Mouse (Mus musculus) activated CD4-positive, CD25-positive, alpha-beta regulatory T cell (primary cell): ENCODE results near the gene Foxk2. TPM values are rescaled to one million over a fixed set of nuclear protein-coding genes. Genes with fewer than 3 reads are reported as not detected.

Experiments
- polyA plus RNA-seq, 2 experiments: library from polyadenylated mRNA; unstranded; fragments of 100-300 nt; shearing (Covaris generic); gene quantifications; one replicate each; pipeline ENCODE4 v1.2.1; 2017

The Foxk2 gene
- polyA plus RNA-seq = 10 to 100 TPM; 12.8 to 15.0 TPM

DNA sequence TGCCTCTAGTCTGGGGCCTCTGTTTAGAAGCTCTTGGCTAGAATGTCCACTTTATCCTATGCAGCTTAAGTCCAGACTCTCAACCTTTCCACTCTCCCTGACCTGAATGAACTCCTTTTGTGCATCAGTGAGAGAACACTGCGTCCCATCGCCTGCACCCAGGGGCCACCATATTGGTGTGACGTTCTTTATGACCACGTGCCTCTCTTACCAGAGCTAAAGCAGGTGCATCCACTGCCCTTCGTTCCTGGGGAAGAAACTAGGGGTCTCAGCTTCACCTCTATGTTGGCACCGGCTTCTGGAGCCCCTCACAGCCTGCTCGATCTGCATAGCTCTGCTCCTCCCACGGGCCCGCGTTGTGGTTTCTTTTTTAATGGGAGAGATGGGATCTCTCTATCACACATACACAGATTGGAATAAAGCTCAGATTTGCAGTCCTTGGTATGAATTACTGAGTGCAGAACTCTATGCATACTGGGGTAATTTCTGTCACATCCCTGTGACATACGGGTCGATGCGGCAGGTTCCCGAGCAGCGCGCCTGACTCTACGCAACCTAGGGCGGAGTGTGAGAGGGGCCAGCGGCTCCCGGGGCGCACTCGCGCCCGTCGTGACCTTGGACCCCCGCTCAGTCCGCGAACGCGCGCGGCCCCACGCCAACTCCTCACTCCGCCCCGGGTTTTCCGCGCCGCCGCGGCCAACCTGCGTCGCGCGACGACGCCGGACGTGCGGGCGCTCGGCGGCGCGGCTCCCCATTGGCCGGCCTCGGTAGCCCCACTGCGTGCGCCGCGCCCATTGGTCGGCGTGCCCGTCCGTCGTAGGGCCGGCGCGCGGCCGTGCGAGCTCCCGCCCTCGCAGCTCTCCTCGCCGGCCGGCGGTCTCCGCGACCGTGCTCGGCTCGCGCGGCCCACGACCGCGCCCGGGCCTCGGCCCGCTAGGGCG is at the start of gene Foxk2:
Gene Foxk2, plus strand, starts transcription at position 831 of the 941 bp plus-strand sequence.

DNA sequence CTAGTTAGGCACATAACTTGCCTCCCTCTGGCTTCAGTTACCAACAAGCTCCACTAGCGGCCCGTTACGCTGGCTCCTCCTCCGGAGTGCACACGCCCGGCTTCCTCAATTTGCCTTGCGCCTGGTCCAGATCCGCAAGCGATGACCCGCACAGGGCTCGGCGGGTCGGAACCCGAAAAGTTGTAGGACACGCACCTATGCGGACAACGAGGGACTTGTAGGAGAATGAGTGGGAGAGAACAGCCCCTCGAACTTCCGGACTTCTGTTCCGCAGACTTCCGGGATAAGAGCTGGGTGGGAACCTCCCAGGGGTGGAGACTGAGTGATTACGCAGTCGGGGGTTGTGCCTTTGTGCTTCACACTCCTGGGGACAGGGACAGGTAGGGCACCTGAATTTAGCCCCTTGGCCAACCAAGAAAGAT is 30.8 kb upstream of the Foxk2 start, which contains the start of gene Cybc1:
Gene Cybc1, minus strand, starts transcription at position 305 of the 422 bp plus-strand sequence.

DNA sequence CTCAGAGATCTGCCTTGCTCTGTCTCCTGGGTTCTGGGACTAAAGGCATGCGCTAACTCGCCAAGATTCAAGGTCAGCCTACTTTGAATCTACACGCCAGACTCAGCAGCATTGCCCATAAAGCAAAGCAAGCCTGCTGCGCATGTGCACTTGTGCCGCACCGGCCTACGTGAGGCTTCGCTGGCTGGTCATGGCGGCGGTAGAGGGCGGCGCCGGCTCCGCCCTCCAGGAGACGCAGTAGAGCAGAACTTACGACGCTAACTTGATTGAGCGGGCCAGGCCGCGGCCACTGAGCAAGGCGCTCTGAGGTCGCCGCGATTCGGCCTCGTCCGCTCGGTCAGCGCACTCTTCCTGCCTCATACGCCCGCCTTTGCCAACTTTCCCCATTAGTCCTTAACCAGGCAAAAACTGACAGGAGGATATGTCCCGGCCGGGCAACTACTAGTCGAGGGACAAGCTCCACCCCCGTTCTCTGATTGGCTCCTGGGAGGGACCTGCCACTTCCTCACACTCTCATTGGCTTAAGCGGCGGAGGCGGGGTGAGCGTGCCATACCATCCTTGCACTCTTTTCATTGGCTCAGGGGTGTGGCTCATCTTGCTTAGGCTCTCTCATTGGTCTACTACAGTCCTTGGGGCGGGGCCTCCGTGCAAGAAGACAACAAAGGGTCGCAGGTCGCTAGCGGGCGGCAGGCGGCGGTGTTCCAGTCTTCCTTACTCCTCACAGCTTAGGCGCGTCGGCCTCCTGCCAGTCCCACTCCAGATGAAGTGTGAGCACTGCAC is 23.0 kb upstream of the Foxk2 start, which contains the start of gene Narf:
Gene Narf, plus strand, starts transcription at position 690 of the 781 bp plus-strand sequence.

DNA sequence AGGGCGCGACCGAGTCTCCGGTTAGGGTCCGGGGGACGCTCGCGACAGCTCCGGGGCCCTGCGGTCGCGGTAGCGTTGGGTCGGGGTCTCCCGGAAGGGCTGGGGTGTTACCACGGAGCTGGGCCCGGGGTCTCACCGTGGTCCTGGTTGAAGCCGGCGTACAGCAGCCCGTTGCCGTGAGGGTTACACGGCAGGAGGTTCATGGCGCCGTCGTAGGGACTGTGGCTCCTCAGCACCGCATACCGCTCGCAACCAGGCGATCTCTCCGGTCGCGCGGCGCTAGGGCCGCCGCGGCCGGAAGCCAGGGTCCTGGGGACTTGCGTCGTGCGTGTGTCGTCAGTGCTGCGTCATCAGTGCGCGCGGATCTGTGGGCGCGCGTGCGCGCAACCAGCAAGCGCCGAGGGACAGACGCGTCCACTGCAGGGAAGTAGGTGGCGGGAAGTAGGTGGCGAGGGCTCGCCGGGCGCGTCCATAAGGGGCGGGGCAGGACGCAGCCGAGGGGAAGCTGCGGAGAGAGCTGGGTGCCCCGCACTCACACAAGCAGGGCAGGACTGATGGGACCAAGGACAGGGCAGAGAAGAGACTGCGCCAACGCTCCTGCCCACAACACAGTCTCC is 94.4 kb downstream of the Foxk2 start, which contains the start of gene Wdr45b:
Gene Wdr45b, minus strand, starts transcription at position 355 of the 617 bp plus-strand sequence.

Other genes starting within 250 kb of the Foxk2 start
- gene Cd7, start 220.6 kb upstream of the Foxk2 start, polyA plus RNA-seq = 100 to 1,000 TPM; 102 to 189 TPM
- gene Sectm1b, start 196.4 kb upstream of the Foxk2 start, polyA plus RNA-seq = not detected
- gene Sectm1a, start 178.8 kb upstream of the Foxk2 start, polyA plus RNA-seq = under 1 TPM in 1 of 2 experiments, not detected in 1; 0.74 TPM
- gene Tex19.2, start 141.3 kb upstream of the Foxk2 start, polyA plus RNA-seq = not detected
- gene Tex19.1, start 113.8 kb upstream of the Foxk2 start, polyA plus RNA-seq = not detected
- not detected for gene Uts2r, start 99.7 kb upstream of the Foxk2 start, polyA plus RNA-seq
- gene Hexdc, start 55.6 kb upstream of the Foxk2 start, polyA plus RNA-seq = 1 to 10 TPM; 1.1 to 3.1 TPM
- gene Ogfod3, start 55.3 kb upstream of the Foxk2 start, polyA plus RNA-seq = 10 to 100 TPM in 1 of 2 experiments, 1 to 10 TPM in 1; 4.7 to 11.0 TPM
- 100 to 1,000 TPM in 1 of 2 experiments, 10 to 100 TPM in 1; 93.0 to 128 TPM for gene Cybc1, start 30.7 kb upstream of the Foxk2 start, polyA plus RNA-seq
- 10 to 100 TPM; 28.2 to 39.8 TPM for gene Narf, start 22.7 kb upstream of the Foxk2 start, polyA plus RNA-seq
- 10 to 100 TPM; 30.8 to 44.6 TPM for gene Wdr45b, start 94.5 kb downstream of the Foxk2 start, polyA plus RNA-seq
- under 1 TPM in 1 of 2 experiments, not detected in 1; 0.58 TPM for gene Rab40b, start 128.3 kb downstream of the Foxk2 start, polyA plus RNA-seq
- gene Fn3krp, start 161.4 kb downstream of the Foxk2 start, polyA plus RNA-seq = under 1 TPM; 0.27 to 0.43 TPM
- gene Fn3k, start 174.9 kb downstream of the Foxk2 start, polyA plus RNA-seq = under 1 TPM; 0.25 to 0.39 TPM
- 10 to 100 TPM; 35.8 to 51.6 TPM for gene Tbcd, start 192.0 kb downstream of the Foxk2 start, polyA plus RNA-seq